Mouse (Mus musculus): ENCODE data around the gene Nup153. TPM values are rescaled to one million over a fixed set of nuclear protein-coding genes. Genes with fewer than 3 reads are reported as not detected.

Nup153 gene
- total RNA-seq, 4 experiments from 2014 or later = 47.2 to 54.8 (median 50.0) TPM

- no peak for DNase-seq (ENCODE audit: low spot score in 2 of 2)
Measured at GRCm38 (mm10) chr13:46729998-46730397, 2.3 kb upstream of the Nup153 start.

GRCm38 (mm10) chr13:46728411-46728810 is 671 bp upstream of the Nup153 start:
- DNase-seq (ENCODE audit: low spot score in 2 of 2) = no peak

- DNase-seq (ENCODE audit: low spot score in 2 of 2) = peak; percentile 44 to 53
Measured at GRCm38 (mm10) chr13:46727038-46727836, 503 bp downstream of the Nup153 start.

GRCm38 (mm10) chr13:46726288-46727037 is 1.3 kb downstream of the Nup153 start:
- DNase-seq (ENCODE audit: low spot score in 2 of 2) = no peak

- no peak for DNase-seq (ENCODE audit: low spot score in 2 of 2)
Measured at GRCm38 (mm10) chr13:46725227-46725626, 2.5 kb downstream of the Nup153 start.

GRCm38 (mm10) chr13:46724371-46724770 is 3.4 kb downstream of the Nup153 start:
- DNase-seq (ENCODE audit: low spot score in 2 of 2) = no peak

- DNase-seq (ENCODE audit: low spot score in 2 of 2) = no peak
Measured at GRCm38 (mm10) chr13:46721009-46721408, 6.7 kb downstream of the Nup153 start.

GRCm38 (mm10) chr13:46718893-46719400 is 8.8 kb downstream of the Nup153 start:
- DNase-seq (ENCODE audit: low spot score in 2 of 2) = no peak

GRCm38 (mm10) chr13:46715976-46716639 is 11.6 kb downstream of the Nup153 start:
- no peak for DNase-seq (ENCODE audit: low spot score in 2 of 2)

- no peak for DNase-seq (ENCODE audit: low spot score in 2 of 2)
Measured at GRCm38 (mm10) chr13:46713486-46713885, 14.3 kb downstream of the Nup153 start.

GRCm38 (mm10) chr13:46703138-46703537 is 24.6 kb downstream of the Nup153 start:
- no peak for DNase-seq (ENCODE audit: low spot score in 2 of 2)

GRCm38 (mm10) chr13:46701486-46701885 is 26.3 kb downstream of the Nup153 start:
- no peak for DNase-seq (ENCODE audit: low spot score in 2 of 2)

GRCm38 (mm10) chr13:46699372-46699771 is 28.4 kb downstream of the Nup153 start:
- DNase-seq (ENCODE audit: low spot score in 2 of 2) = no peak

- DNase-seq (ENCODE audit: low spot score in 2 of 2) = no peak
Measured at GRCm38 (mm10) chr13:46696788-46697187, 31.0 kb downstream of the Nup153 start.

GRCm38 (mm10) chr13:46695932-46696331 is 31.8 kb downstream of the Nup153 start:
- DNase-seq (ENCODE audit: low spot score in 2 of 2) = no peak

GRCm38 (mm10) chr13:46695296-46695908 is 32.3 kb downstream of the Nup153 start:
- DNase-seq (ENCODE audit: low spot score in 2 of 2) = no peak

GRCm38 (mm10) chr13:46690559-46691241 is 37.0 kb downstream of the Nup153 start:
- no peak for DNase-seq (ENCODE audit: low spot score in 2 of 2)

- DNase-seq (ENCODE audit: low spot score in 2 of 2) = no peak
Measured at GRCm38 (mm10) chr13:46683370-46683769, 44.4 kb downstream of the Nup153 start.

GRCm38 (mm10) chr13:46682921-46683320 is 44.8 kb downstream of the Nup153 start:
- DNase-seq (ENCODE audit: low spot score in 2 of 2) = no peak

GRCm38 (mm10) chr13:46677721-46678120 is 50.0 kb downstream of the Nup153 start:
- no peak for DNase-seq (ENCODE audit: low spot score in 2 of 2)

GRCm38 (mm10) chr13:46674601-46675000 is 53.1 kb downstream of the Nup153 start:
- DNase-seq (ENCODE audit: low spot score in 2 of 2) = no peak
